Mouse (Mus musculus) lung, adult 2 months (tissue): Measurements from ENCODE around the gene Prrg2.

Experiments used
- CTCF ChIP-seq: fragments of 200-500 bp; IDR thresholded peaks from 2 replicates; pipeline ENCODE4 v1.5.1; 2011; ENCODE audit warnings: mild to moderate bottlenecking, low read length, control low read depth; ENCODE audit not compliant: insufficient read depth
- POLR2A ChIP-seq: fragments of 200-500 bp; IDR thresholded peaks from 2 replicates; pipeline ENCODE4 v1.6.1; 2011; ENCODE audit warnings: low read depth, mild to moderate bottlenecking, control low read depth, low read length, borderline replicate concordance; ENCODE audit errors: extremely low read depth

GRCm38 (mm10) chr7:45058607-45059571 is 3.6 kb downstream of the Prrg2 start:
- TF ChIP-seq CTCF (no peak), POLR2A (no peak)
